Mouse (Mus musculus) intestine, embryonic 15.5 days (tissue): ENCODE data around the gene Serpina3a. TPM values are rescaled to one million over a fixed set of nuclear protein-coding genes. Genes with fewer than 3 reads are reported as not detected.

Experiments
- ATAC-seq: fragments of 200-750 bp; cut with Nextera tagmentation; 2 replicates; pipeline ENCODE4 v1.8.0; 2017; ENCODE audit warnings: moderate TSS enrichment, moderate library complexity
- H3K27ac ChIP-seq: fragments of 300-500 bp; sonication (generic); 2 replicates; pipeline ENCODE4 v1.5.1; 2015; ENCODE audit warnings: mild to moderate bottlenecking, inconsistent platforms
- H3K27me3 ChIP-seq: fragments of 300-500 bp; sonication (generic); replicated peaks from 2 replicates; pipeline ENCODE4 v1.6.1; 2015; ENCODE audit warnings: inconsistent platforms
- H3K36me3 ChIP-seq: fragments of 300-500 bp; sonication (generic); 2 replicates; pipeline ENCODE4 v1.6.1; 2015; ENCODE audit warnings: inconsistent platforms
- H3K4me1 ChIP-seq: fragments of 300-500 bp; sonication (generic); replicated peaks from 2 replicates; pipeline ENCODE4 v1.6.1; 2015; ENCODE audit warnings: inconsistent platforms
- H3K4me2 ChIP-seq: fragments of 300-500 bp; sonication (generic); replicated peaks from 2 replicates; pipeline ENCODE4 v1.6.1; 2015; ENCODE audit warnings: mild to moderate bottlenecking, inconsistent platforms
- H3K4me3 ChIP-seq: fragments of 300-500 bp; sonication (generic); replicated peaks from 2 replicates; pipeline ENCODE4 v1.5.1; 2015; ENCODE audit warnings: inconsistent platforms
- H3K9ac ChIP-seq: fragments of 300-500 bp; sonication (generic); 2 replicates; pipeline ENCODE4 v1.6.1; 2015; ENCODE audit warnings: inconsistent platforms
- H3K9me3 ChIP-seq: fragments of 300-500 bp; sonication (generic); 2 replicates; pipeline ENCODE4 v1.6.1; 2016; ENCODE audit warnings: inconsistent platforms
- WGBS: fragments of 180-500 bp; shearing (Covaris S2); methylation state at CpG from one replicate; pipeline ENCODE4 v1.1.7; 2015; 5-methylcytosine and 5-hydroxymethylcytosine counted together
- polyA plus RNA-seq: library from polyadenylated mRNA; unstranded; fragments of >200 nt; fragmentation: Nextera tagmentation; extraction: Ambion mirVana; gene quantifications from 2 replicates; pipeline ENCODE4 v1.2.1, GENCODE M21; 2015

The Serpina3a gene
- polyA plus RNA-seq, 1 experiment from 2014 or later: not detected

DNA sequence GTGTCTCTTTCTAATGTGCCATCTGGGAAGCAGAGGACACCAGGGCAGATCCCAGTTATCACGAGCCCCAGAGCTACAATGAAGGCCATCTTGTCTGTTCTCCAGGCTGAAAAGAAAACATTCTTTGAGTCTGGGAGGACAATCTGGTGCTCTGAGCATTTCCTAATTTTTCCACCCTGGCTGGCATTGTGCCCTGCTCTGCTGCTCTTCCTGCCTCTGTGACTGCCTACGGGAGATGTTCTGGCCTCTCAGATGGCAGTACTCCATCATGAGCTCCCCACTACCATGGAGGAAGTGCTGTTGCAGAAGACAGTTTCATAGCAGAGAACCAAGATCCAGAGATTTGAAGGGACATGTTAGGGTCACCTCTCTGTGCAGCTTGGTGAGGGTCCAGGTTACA, 39.5 kb downstream of the Serpina3a start:
- Histone ChIP-seq H3K4me3 (no peak overlapping the region), H3K9ac (no peak overlapping the region), H3K27me3 (no peaks in the 10 kb centered on the region), H3K27ac (no peak overlapping the region), H3K9me3 (no peaks in the 10 kb centered on the region), H3K4me1 (no peaks in the 10 kb centered on the region), H3K36me3 (no peaks in the 10 kb centered on the region), H3K4me2 (no peak overlapping the region)
- WGBS: 80% methylated on average over 2 of the region's 2 CpGs
- ATAC-seq: no peak

DNA sequence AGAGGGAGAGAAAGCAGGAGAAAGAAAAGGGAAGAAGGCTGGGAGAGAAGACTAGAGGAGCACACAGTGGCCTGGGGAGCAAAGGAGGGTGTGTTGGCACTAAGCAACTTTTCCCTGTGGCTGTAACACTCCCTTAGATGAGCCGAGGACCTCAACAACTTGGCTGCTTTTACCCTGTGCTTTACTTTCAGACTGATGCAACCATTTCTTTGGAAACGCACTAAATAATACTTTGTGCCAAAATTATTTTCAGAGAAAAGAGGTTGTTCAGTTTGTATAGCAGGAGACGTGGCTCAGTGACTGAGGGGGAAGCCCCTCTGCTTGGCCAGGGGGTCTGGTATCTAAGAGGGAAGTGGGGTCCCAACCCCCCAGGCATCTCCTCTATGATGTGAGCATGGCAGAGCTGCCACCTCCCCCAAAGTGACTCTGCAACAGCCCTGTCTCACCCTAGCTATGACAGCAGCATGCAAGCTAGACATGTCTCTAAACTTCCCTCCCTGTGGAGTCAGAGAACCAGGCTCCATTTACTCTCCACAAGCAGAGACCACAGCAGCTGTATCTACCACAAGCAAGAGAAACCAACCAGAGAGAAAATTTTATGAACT, 40.6 kb downstream of the Serpina3a start:
- Histone ChIP-seq H3K27me3 (no peaks in the 10 kb centered on the region), H3K9ac (no peak overlapping the region)
- WGBS: 80% methylated on average over 3 of the region's 3 CpGs

DNA sequence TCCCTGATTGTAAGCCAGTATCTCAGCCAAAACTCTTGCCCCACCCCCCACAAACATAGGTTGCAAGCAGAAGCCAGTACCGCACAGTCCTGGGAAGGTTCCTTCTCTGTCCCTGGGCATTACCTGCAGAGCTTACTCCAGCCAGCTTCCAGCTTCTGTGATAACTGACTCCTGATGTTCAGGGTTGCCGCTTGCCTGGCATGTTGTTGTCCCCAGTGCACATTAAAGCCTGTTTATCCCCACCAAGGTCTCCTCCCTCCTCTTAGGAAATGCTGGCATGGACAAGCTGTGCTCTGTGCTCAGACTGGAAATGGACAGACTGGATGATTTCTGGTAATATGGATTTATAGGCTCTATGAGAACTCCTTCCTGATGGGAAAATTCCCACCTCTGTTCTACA, 41.1 kb downstream of the Serpina3a start, which contains the start of gene Serpina3c:
TSS of gene Serpina3c (minus strand) at position 215 of the 400 bp plus-strand sequence.
- no peak within 1 kb of the TSS for H3K27ac ChIP-seq
- no peaks in the 10 kb centered on the region for H3K36me3 ChIP-seq
- H3K4me3 ChIP-seq: no peak within 1 kb of the TSS
- H3K9ac ChIP-seq: no peak within 1 kb of the TSS
- H3K27me3 ChIP-seq: no peaks in the 10 kb centered on the region
- H3K9me3 ChIP-seq: no peaks in the 10 kb centered on the region
- no peaks in the 10 kb centered on the region for H3K4me1 ChIP-seq
- ATAC-seq: no peak
- WGBS: 80% methylated on average over 2 of the region's 2 CpGs
- no peak within 1 kb of the TSS for H3K4me2 ChIP-seq

More for the DNA sequence above, 40.6 kb downstream of the Serpina3a start:
- no peaks in the 10 kb centered on the region for H3K9me3 ChIP-seq
- no peak for ATAC-seq
- no peak overlapping the region for H3K4me3 ChIP-seq
- H3K4me1 ChIP-seq: no peaks in the 10 kb centered on the region
- H3K36me3 ChIP-seq: no peaks in the 10 kb centered on the region
- H3K27ac ChIP-seq: no peak overlapping the region
- H3K4me2 ChIP-seq: no peak overlapping the region

Other genes starting within 250 kb of the Serpina3a start
- gene Serpina1a, start 249.2 kb upstream of the Serpina3a start, polyA plus RNA-seq: 31.2 and 33.0 TPM in 2 replicates
- gene Serpina1c, start 207.8 kb upstream of the Serpina3a start, polyA plus RNA-seq: 30.0 and 31.8 TPM in 2 replicates
- gene Serpina1e, start 153.7 kb upstream of the Serpina3a start, polyA plus RNA-seq: 25.6 and 27.7 TPM in 2 replicates
- gene Serpina11, start 122.8 kb upstream of the Serpina3a start, polyA plus RNA-seq: 0.10 TPM in 1 of 2 replicates, not detected in the other
- gene Serpina9, start 99.0 kb upstream of the Serpina3a start, polyA plus RNA-seq: not detected in 2 replicates
- not detected in 2 replicates for gene Serpina12, start 68.3 kb upstream of the Serpina3a start, polyA plus RNA-seq
- gene Serpina5, start 11.6 kb upstream of the Serpina3a start, polyA plus RNA-seq: not detected in 2 replicates
- not detected in 2 replicates for gene Serpina3b, start 15.3 kb downstream of the Serpina3a start, polyA plus RNA-seq
- not detected in 2 replicates for gene Serpina3c, start 41.1 kb downstream of the Serpina3a start, polyA plus RNA-seq
- gene Serpina3f, start 101.8 kb downstream of the Serpina3a start, polyA plus RNA-seq: 0.32 and 0.44 TPM in 2 replicates
- gene Serpina3g, start 123.5 kb downstream of the Serpina3a start, polyA plus RNA-seq: 4.9 and 5.0 TPM in 2 replicates
- gene Serpina3i, start 150.4 kb downstream of the Serpina3a start, polyA plus RNA-seq: 0.16 TPM in 1 of 2 replicates, not detected in the other
- not detected in 2 replicates for gene Serpina3j, start 201.8 kb downstream of the Serpina3a start, polyA plus RNA-seq
- gene Serpina3k, start 225.8 kb downstream of the Serpina3a start, polyA plus RNA-seq: not detected in 2 replicates
- not detected in 2 replicates for gene Serpina3m, start 225.8 kb downstream of the Serpina3a start, polyA plus RNA-seq